Mouse (Mus musculus): ENCODE data around the gene Taok3.

GRCm38 (mm10) chr5:117302899-117303298 is 183.0 kb downstream of the Taok3 start:
- TF ChIP-seq CTCF (IDR thresholded peaks at IDR 0.05): no peak
- no peak for TF ChIP-seq POLR2A (IDR thresholded peaks at IDR 0.05; ENCODE audit: insufficient read depth, low read depth, low read length)
- TF ChIP-seq EP300 (IDR thresholded peaks at IDR 0.05; ENCODE audit: insufficient read depth, low read depth, low read length): no peak
